Mouse (Mus musculus) embryonic facial prominence, embryonic 11.5 days (tissue): ENCODE results near the gene Dag1. TPM values are rescaled to one million over a fixed set of nuclear protein-coding genes. Genes with fewer than 3 reads are reported as not detected.
A peak's percentile ranks its signal among the peaks of the same experiment; 100 is the strongest.
"Not testable (repeated sequence)": the region's sequence is repeated elsewhere in the genome, so short reads cannot be mapped to it uniquely, and the experiment has no call there.

Experiments used
- ATAC-seq: fragments of 200-750 bp; cut with Nextera tagmentation; replicated peaks from 2 replicates; pipeline ENCODE4 v1.8.0; 2017; ENCODE audit warnings: low read depth; ENCODE audit not compliant: insufficient number of reproducible peaks, low FRiP score, low TSS enrichment
- DNase-seq: peaks from one replicate; pipeline ENCODE4 v3.0.0-alpha.2; 2015; ENCODE audit warnings: low spot score
- H3K27ac ChIP-seq: fragments of 300-500 bp; sonication (generic); replicated peaks from 2 replicates; pipeline ENCODE4 v1.5.1; 2014; ENCODE audit warnings: mild to moderate bottlenecking, low read depth, low read length, control low read depth
- H3K27me3 ChIP-seq: fragments of 300-500 bp; sonication (generic); 2 replicates; pipeline ENCODE4 v1.6.1; 2014; ENCODE audit warnings: mild to moderate bottlenecking, low read length, moderate library complexity, mixed read lengths; ENCODE audit not compliant: control insufficient read depth, insufficient read depth
- H3K36me3 ChIP-seq: fragments of 300-500 bp; sonication (generic); replicated peaks from 2 replicates; pipeline ENCODE4 v1.6.1; 2014; ENCODE audit warnings: low read depth, mild to moderate bottlenecking, low read length, moderate library complexity, mixed read lengths; ENCODE audit not compliant: control insufficient read depth, insufficient read depth
- H3K4me1 ChIP-seq: fragments of 300-500 bp; sonication (generic); 2 replicates; pipeline ENCODE4 v1.6.1; 2014; ENCODE audit warnings: low read length, mixed read lengths; ENCODE audit not compliant: control insufficient read depth, insufficient read depth
- H3K4me2 ChIP-seq: fragments of 300-500 bp; sonication (generic); 2 replicates; pipeline ENCODE4 v1.6.1; 2014; ENCODE audit warnings: low read depth, mild to moderate bottlenecking, control low read depth, low read length, moderate library complexity
- H3K4me3 ChIP-seq: fragments of 300-500 bp; sonication (generic); 2 replicates; pipeline ENCODE4 v1.5.1; 2014; ENCODE audit warnings: low read depth, low read length, control low read depth
- H3K9ac ChIP-seq: fragments of 300-500 bp; sonication (generic); replicated peaks from 2 replicates; pipeline ENCODE4 v1.6.1; 2014; ENCODE audit warnings: mild to moderate bottlenecking, control low read depth, low read length
- H3K9me3 ChIP-seq: fragments of 300-500 bp; sonication (generic); replicated peaks from 2 replicates; pipeline ENCODE4 v1.6.1; 2016; ENCODE audit warnings: mild to moderate bottlenecking, low read length, inconsistent platforms, mixed read lengths; ENCODE audit not compliant: control insufficient read depth
- WGBS: fragments of 180-500 bp; shearing (Covaris S2); extraction: QIAGEN DNeasy Blood & Tissue Kit; methylation state at CpG from one replicate; pipeline ENCODE4 v1.1.7; 2014; 5-methylcytosine and 5-hydroxymethylcytosine counted together
- polyA plus RNA-seq: library from polyadenylated mRNA; unstranded; fragments of >200 nt; fragmentation: Nextera tagmentation; extraction: Ambion mirVana; gene quantifications from 2 replicates; pipeline ENCODE4 v1.2.1, GENCODE M21; 2014

The Dag1 gene
- polyA plus RNA-seq, 1 experiment from 2014 or later = 44.5 TPM

DNA sequence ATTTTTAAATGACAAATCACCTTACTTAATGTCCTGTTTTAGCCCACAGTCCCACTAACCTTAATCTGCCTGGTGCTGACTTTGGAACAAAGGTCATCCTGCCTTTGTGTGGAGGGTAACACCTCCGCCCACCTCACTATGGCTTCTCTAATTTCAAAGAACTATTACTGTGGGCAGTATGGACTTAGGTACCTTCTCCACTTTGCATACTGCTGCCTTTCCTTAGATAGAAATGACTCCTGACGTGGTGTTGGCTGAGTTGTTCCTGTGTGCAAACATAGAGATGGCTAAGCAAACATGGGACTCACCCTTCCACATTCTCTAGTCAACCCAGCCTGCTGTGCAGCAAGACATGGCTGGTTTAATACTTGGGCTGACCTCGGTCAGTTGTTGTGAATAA, 38.1 kb upstream of the Dag1 start:
- no peaks in the 10 kb centered on the region for H3K36me3 ChIP-seq
- no peak overlapping the region for H3K4me3 ChIP-seq
- DNase-seq (no peak), ATAC-seq (no peak)
- 84% methylated on average over 3 of the region's 3 CpGs for WGBS
- H3K9me3 ChIP-seq = no peaks in the 10 kb centered on the region
- no peak overlapping the region for H3K9ac ChIP-seq
- H3K27ac ChIP-seq = no peak overlapping the region
- H3K4me2 ChIP-seq = no peak overlapping the region
- H3K4me1 ChIP-seq = 0 out of 2 replicates have a peak, but pooled peaks cover under 1% of the 10 kb centered on the region
- H3K27me3 ChIP-seq = no peaks in the 10 kb centered on the region

- ATAC-seq = peak; percentile 81
- Histone ChIP-seq H3K9me3 (no peaks in the 10 kb centered on the region), H3K27ac (0 out of 2 replicates have a peak within 1 kb of the TSS, but pooled peaks have one; percentile 28), H3K36me3 (no peaks in the 10 kb centered on the region; the same call in 1 of the 2 replicates), H3K27me3 (no peaks in the 10 kb centered on the region), H3K4me3 (peak within 1 kb of the TSS; percentile 27), H3K4me1 (0 out of 2 replicates have a peak, but pooled peaks cover 4% of the 10 kb centered on the region), H3K9ac (peak within 1 kb of the TSS; percentile 63), H3K4me2 (peak within 1 kb of the TSS; percentile 47)
- 17% methylated on average over 18 of the region's 18 CpGs for WGBS
- peak; percentile 77 for DNase-seq
Observed at GRCm38 (mm10) chr9:108296453-108297355, 32.9 kb upstream of the Dag1 start, which contains the start of gene Amt. TSS of gene Amt (plus strand) at chr9:108296853.

GRCm38 (mm10) chr9:108290773-108291172, 27.0 kb upstream of the Dag1 start:
- no peaks in the 10 kb centered on the region for H3K9me3 ChIP-seq
- H3K36me3 ChIP-seq = no peaks in the 10 kb centered on the region; the same call in 1 of the 2 replicates
- ATAC-seq (no peak), DNase-seq (no peak)
- H3K4me3 ChIP-seq = peak overlapping the region; percentile 51
- peak overlapping the region; percentile 50 for H3K4me2 ChIP-seq
- no peaks in the 10 kb centered on the region; the same call in 1 of the 2 replicates for H3K4me1 ChIP-seq
- no peaks in the 10 kb centered on the region for H3K27me3 ChIP-seq
- no peak overlapping the region for H3K27ac ChIP-seq
- peak overlapping the region; percentile 39 for H3K9ac ChIP-seq
- 44% methylated on average over 6 of the region's 6 CpGs for WGBS

DNA sequence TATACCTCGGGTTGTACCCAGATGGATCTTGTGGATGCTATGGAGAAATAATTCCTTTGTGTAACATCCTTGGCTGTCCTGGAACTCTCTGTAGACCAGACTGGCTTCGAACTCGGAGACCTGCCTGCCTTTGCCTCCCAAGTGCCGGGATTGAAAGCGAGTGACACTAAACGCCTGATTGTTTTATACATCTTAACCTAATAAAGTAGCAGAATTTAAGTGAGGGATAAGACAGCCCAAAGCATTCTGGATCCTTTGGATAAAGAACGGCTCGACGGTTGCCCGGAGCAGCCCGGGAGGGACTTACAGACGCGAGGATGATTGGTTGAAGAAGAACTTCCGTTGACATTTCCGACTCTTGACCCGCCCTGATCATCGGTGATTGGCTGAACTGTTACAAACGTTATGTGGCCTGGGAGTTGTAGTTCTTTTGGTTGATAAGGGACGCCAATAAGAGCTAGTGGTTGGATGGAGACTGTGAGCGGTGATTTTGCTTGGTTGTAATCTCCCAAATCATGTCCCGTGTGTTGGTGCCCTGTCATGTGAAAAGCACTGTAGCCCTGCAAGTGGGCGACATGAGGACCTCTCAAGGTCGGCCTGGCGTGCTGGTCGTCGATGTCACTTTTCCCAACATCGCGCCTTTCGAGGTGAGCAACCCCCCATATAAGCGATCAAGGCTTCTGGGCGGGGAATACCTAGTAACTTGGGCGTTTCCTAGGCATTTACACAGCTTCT, 26.4 kb upstream of the Dag1 start, which contains the start of gene Nicn1:
TSS of gene Nicn1 (plus strand) at position 414 of the 735 bp plus-strand sequence.
- H3K9me3 ChIP-seq = no peaks in the 10 kb centered on the region
- DNase-seq = peak; percentile 97
- H3K27ac ChIP-seq = peak within 1 kb of the TSS; percentile 48; the same call in 1 of the 2 replicates
- H3K27me3 ChIP-seq = no peaks in the 10 kb centered on the region
- no peaks in the 10 kb centered on the region; the same call in 1 of the 2 replicates for H3K4me1 ChIP-seq
- under 1% methylated on average over 32 of the region's 32 CpGs for WGBS
- ATAC-seq = peak; percentile 94
- peak within 1 kb of the TSS; percentile 51 for H3K4me3 ChIP-seq
- H3K36me3 ChIP-seq = no peaks in the 10 kb centered on the region; the same call in 1 of the 2 replicates
- peak within 1 kb of the TSS; percentile 70 for H3K9ac ChIP-seq
- H3K4me2 ChIP-seq = peak within 1 kb of the TSS; percentile 50

DNA sequence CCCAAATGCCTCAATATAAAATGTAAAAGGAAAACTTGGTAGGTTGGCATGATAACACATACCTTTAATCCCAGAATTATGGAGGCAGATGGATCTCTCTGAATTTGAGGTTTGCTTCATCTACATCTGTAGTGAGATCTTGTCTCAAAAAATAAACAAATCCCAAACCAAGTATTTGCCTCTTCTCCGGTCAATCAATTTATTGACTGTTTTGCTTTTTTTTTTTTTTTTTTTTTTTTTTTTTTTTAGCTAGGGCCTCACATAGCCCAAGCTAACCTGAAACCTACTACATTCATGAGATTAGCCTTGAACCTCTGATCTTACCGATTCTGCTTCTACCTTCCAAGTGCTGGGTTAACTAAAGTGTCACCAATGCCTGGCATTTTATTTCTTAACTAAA, 25.6 kb upstream of the Dag1 start:
- H3K4me2 ChIP-seq = peak overlapping the region; percentile 24
- ATAC-seq (no peak), DNase-seq (no peak)
- 67% methylated on average over 2 of the region's 2 CpGs for WGBS
- no peak overlapping the region for H3K4me3 ChIP-seq
- H3K9ac ChIP-seq = peak overlapping the region; percentile 70; the same call in 1 of the 2 replicates
- H3K9me3 ChIP-seq = no peaks in the 10 kb centered on the region
- no peak overlapping the region for H3K27ac ChIP-seq
- H3K36me3 ChIP-seq = no peaks in the 10 kb centered on the region
- H3K4me1 ChIP-seq = no peaks in the 10 kb centered on the region; the same call in 1 of the 2 replicates
- H3K27me3 ChIP-seq = no peaks in the 10 kb centered on the region

DNA sequence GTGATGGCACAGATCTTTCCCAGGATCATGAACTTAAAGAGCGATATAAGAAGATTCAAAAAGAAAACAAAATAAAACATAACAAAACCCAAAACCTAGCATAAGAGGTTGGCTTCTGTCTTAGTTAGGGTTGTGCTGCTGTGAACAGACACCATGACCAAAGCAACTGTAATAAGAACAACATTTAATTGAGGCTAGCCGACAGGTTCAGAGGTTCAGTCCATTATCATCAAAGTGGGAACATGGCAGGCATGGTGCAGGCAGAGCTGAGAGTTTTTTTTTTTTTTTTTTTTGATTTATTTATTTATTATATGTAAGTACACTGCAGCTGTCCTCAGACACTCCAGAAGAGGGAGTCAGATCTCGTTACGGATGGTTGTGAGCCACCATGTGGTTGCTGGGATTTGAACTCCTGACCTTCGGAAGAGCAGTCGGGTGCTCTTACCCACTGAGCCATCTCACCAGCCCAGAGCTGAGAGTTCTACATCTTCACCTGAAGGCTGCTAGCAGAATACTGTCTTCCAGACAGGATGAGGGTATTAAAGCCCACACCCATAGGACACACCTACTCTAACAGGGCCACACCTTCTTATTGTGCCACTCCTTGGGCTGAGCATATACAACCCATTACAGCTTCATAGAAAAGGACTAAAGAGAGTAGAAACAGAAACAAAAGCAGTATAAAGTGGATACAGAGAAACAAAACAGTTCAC, 23.9 kb upstream of the Dag1 start:
- not testable (repeated sequence) for H3K36me3 ChIP-seq, H3K4me3 ChIP-seq, DNase-seq, H3K9ac ChIP-seq, H3K9me3 ChIP-seq, H3K27ac ChIP-seq, H3K4me1 ChIP-seq, H3K27me3 ChIP-seq, H3K4me2 ChIP-seq, ATAC-seq
- 86% methylated on average over 4 of the region's 6 CpGs for WGBS

DNA sequence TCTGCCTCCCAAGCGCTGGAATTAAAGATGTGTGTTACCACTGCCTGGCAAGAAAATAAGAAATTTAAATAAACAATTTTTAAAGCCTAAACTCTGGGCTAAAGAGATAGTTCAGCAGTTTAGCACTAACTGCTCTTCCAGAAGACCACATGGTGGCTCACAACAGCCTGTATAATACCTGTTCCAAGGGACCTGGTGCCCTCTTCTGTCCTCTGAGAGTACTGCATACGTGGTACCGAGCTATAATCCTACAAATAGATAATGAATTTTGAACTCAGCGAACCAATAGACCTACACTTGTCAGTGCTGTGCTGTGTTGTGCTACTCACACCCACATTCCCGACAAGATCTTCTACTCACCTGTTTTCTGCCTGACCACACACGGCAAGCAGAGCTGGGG, 20.7 kb upstream of the Dag1 start:
- Histone ChIP-seq H3K4me3 (no peak overlapping the region), H3K4me1 (no peaks in the 10 kb centered on the region), H3K9ac (no peak overlapping the region), H3K4me2 (no peak overlapping the region), H3K36me3 (no peaks in the 10 kb centered on the region), H3K27me3 (no peaks in the 10 kb centered on the region), H3K27ac (no peak overlapping the region), H3K9me3 (no peaks in the 10 kb centered on the region)
- WGBS = 10% methylated on average over 6 of the region's 6 CpGs
- 0 out of 2 replicates have a peak, but pooled peaks have one; percentile 64 for ATAC-seq
- DNase-seq = peak; percentile 83
